Mouse (Mus musculus): ENCODE results near the gene Prrg4.
"Not testable (repeated sequence)": the region's sequence is repeated elsewhere in the genome, so short reads cannot be mapped to it uniquely, and the experiment has no call there.

Gene Prrg4

GRCm38 (mm10) chr2:104849276-104849990 is at the start of gene Prrg4:
Gene Prrg4, minus strand, starts transcription at chr2:104849876.
- no peak for DNase-seq (ENCODE audit: low read depth, low spot score)

DNA sequence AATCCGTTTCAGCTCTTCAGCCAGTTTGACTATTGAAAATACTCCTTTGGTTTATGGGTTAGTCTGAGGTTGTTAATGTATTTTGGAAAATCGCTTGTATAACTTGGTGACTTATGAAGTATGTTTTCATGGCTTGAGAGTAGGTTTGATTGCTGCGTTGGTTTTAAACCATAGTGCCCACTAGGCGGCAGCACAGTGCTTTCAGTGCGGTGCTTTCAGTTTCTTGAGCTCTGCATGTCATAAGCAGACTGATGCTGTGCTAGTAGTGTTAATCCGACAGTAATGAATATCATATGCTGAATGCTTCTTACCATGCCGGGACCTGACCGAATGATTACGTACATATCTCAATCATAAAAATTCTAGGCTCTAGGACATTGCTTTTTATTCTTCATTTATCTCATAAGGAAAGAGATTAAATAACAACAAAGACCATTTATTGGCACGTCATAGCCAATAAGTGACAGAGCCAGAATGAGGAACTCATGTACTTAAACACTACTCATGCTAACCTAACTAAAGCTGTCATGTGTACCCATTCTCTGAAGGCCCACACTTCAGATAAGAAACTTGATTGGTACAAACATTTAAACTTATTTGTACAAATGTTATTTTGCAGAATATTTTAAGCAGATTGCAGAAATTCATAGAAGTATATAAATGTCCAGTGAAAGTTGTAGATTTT is 38.3 kb upstream of the Prrg4 start:
- DNase-seq (ENCODE audit: low read depth, low spot score): peak; percentile 67

DNA sequence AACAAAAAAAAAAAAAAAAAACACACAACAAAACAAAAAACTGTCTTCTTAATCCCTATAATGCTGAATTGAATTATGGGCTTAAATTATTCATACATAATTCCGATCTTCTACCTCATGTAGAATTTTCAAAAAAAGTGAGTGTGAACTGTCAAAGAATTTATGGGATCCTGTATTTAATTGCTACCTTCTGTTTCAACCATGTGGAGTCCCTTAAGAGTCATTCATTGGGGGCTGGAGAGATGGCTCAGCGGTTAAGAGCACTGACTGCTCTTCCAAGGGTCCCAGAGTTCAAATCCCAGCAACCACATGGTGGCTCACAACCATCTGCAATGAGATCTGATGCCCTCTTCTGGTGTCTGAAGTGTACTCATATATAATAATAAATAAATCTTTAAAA is 37.7 kb upstream of the Prrg4 start:
- DNase-seq (ENCODE audit: low read depth, low spot score): not testable (repeated sequence)

DNA sequence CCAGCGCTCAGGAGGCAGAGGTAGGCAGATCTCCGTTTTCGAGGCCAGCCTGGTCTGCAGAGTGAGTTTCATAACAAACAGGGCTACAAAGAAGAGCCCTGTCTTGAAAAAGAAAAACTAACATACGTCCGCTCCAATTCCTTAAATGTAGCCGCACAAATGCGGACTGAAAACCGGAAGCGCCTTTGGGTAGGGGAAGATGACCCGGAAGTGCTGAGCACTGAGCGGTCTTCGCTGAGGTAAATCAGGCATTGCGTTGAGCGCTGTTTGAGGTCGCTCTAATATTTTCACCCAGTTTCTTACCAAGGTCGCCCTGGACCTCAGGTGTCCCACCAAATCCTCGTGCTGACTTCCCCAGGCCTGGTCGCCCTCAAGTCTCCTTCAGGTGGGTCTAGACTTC is 36.4 kb upstream of the Prrg4 start:
- DNase-seq (ENCODE audit: low read depth, low spot score): no peak

- no peak for DNase-seq (ENCODE audit: low read depth, low spot score)
Measured at GRCm38 (mm10) chr2:104878794-104879193, 29.1 kb upstream of the Prrg4 start.

DNA sequence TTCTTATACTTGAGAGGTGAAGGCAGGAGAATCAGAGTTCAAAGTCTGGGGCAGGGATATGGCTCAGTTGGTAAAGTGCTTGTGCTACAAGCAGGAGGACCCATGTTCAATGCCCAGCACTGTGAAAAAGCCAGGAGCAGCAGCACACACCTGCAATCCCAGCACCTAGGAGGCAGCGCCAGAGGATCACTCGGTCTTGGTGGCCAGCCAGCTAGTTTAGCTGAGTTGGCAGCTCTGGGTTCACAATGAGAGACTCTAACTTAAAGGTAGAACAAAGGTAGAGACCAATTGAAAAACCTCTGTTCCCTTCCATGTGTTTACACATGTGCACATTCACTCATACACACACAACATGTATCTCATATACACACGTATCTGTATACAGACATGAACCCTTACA is 19.4 kb upstream of the Prrg4 start:
- no peak for DNase-seq (ENCODE audit: low read depth, low spot score)

DNA sequence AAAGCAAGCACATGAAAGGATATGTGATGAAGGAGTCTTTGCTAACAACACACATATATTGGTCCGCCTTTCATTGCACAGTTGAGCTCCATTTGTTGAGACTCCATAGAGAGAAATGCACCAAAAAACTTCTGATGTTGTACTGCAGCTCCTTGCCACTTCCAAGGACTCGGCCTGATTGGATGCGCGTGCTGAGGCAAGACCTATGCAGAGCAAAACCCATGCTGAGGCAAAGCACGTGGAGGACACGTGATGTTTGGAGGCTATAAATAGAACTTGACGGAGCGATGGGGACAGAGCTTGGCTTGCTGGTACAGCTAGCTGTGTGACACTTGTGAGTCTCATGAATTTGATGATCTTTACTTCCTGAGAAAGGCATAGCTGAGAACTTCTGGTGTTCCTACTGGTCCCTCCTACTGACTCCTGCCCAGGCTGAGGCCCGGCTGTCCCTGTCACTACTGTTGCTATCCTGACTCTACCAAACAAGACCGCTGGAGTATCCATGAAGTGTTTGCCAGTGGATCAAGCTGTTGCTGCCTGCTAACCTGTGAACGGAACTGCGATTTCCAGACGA is 17.7 kb upstream of the Prrg4 start, which contains the start of gene Ccdc73:
Gene Ccdc73 (plus strand): TSS at position 524 of the 574 bp plus-strand sequence.
- no peak for DNase-seq (ENCODE audit: low read depth, low spot score)

- no peak for DNase-seq (ENCODE audit: low read depth, low spot score)
Measured at GRCm38 (mm10) chr2:104864176-104864860, 14.6 kb upstream of the Prrg4 start.

DNA sequence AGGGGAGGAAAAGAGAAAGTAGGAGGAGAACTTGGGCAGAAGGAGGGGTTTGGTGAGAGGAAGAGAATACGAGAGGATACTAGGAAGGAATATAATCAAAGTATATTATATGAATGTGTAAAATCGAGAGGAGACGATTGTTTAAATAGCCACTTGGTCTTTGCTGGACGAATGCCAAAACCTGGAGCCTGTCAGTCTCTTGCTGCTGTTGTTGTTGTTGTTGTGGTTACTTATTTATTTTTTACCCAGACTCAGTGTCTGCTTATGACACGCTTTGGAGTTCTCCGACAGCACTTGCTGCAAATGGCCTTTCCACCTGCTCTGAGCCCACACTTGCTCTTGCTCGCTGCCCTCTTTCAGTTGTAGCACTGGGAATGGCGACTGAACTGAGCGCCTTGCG is 10.8 kb upstream of the Prrg4 start:
- no peak for DNase-seq (ENCODE audit: low read depth, low spot score)

GRCm38 (mm10) chr2:104859060-104859459 is 9.4 kb upstream of the Prrg4 start:
- no peak for DNase-seq (ENCODE audit: low read depth, low spot score)

DNA sequence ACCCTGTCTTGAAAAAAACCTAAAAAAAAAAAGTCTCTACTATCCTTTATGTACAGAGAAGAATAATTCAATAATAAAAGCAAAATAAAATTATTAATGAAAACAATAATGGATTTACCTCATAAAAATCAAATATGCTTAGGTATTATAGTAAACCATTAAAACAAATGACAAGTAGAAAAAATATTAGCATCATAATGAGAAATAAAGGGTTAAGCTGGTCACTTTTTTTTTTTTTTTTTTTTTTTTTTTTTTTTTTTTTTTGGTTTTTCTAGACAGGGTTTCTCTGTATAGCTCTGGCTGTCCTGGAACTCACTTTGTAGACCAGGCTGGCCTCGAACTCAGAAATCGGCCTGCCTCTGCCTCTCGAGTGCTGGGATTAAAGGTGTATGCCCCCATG is 8.4 kb upstream of the Prrg4 start:
- DNase-seq (ENCODE audit: low read depth, low spot score): not testable (repeated sequence)

GRCm38 (mm10) chr2:104856218-104856617 is 6.5 kb upstream of the Prrg4 start:
- no peak for DNase-seq (ENCODE audit: low read depth, low spot score)

DNA sequence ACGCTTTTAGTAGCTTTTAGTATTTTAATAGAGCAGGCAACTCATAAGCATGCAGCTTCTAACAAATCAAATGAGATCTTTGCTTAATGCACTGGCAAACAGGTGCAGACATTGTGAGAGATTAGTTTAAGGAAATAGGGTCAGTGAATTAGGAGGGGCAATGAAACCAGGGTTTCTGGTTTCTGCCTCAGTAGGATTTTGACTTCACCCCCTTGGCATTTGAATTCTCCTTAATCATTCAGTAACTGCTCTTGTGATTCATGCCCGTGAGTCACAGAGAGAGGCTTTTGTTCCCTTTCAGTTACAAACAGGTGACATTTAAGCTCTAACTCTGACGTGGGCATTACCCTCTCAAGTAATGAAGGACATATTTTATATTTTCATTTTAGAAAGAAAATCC is 6.1 kb upstream of the Prrg4 start:
- no peak for DNase-seq (ENCODE audit: low read depth, low spot score)

DNA sequence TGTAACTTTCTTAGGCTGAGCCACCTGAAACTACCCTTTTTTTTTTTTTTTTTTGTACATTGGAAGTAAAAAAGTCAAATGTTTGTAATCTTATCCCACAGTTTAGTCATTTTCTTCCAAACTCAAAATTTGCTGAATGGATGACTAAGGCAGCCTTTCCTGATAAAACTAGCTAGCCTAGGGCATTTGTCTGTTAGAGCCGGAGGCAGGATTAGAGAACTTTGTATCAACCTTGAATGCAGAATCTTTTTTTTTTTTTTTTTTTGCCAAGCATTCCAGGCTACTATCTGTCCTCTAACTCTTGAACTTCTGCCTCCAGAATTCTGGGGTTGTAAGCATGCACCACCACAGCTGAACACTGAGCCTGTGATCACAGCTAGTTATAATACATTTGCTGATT is 5.2 kb upstream of the Prrg4 start:
- no peak for DNase-seq (ENCODE audit: low read depth, low spot score)

DNA sequence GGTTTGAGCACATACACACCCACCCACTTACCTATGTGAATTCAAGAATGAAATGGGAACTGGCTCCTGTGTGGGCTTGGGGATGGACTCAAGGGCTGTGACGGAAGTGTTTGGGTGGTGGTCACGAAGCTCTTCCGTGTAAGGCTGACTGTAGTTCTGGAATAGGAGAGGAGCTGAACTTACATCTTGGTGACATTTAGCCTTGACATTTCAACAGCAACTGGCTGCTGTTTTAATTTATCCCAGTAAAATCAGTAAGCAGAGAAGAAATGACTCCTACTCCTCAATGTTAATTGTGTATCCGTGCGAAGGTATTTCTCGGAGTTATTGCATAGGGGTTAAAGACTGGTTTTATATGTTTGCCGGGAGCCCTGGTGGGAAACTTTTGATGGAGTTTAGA is 2.9 kb upstream of the Prrg4 start:
- no peak for DNase-seq (ENCODE audit: low read depth, low spot score)

- no peak for DNase-seq (ENCODE audit: low read depth, low spot score)
Measured at GRCm38 (mm10) chr2:104851686-104852085, 2.0 kb upstream of the Prrg4 start.

GRCm38 (mm10) chr2:104849991-104850359 is 299 bp upstream of the Prrg4 start:
- no peak for DNase-seq (ENCODE audit: low read depth, low spot score)

GRCm38 (mm10) chr2:104848235-104849161 is 1.2 kb downstream of the Prrg4 start:
- no peak for DNase-seq (ENCODE audit: low read depth, low spot score)

DNA sequence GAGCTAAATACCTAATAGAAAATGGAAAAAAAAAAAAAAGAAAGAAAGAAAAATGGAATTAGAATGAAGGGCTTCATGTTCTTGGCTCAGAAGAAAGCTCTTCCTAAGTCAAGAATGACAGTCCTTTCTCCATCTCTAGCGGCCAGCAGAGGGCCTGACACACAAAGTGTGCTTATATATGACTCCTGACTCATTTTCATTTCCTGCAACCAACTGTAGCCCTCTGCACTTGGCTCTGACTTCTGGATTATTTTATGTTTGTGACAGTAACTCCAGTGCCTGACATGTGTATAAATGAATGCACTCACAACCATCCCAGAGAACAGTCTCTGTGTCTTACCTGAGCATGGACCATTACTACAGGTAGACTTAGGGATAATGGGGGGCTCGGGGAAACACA is 2.0 kb downstream of the Prrg4 start:
- DNase-seq (ENCODE audit: low read depth, low spot score): no peak

- no peak for DNase-seq (ENCODE audit: low read depth, low spot score)
Measured at GRCm38 (mm10) chr2:104846638-104847414, 2.9 kb downstream of the Prrg4 start.

DNA sequence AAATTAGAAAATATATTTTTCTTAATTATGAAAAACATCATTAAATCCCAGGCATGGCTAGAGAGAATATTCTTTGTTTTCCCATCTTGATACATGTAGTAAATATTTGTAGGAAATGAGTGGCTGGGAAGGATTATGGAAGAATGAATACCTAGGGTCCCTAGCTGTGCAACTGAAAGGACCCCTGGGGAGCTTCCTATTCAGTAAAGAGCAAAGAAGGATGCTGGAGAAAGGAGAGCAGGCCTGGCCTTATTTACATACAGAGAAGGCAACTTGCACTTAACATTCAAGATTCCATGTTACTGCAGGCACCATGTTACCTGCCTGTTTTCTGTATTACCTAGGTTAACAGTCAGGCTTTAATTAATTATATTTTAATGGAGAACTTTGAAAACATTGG is 7.1 kb downstream of the Prrg4 start:
- no peak for DNase-seq (ENCODE audit: low read depth, low spot score)
